Mouse (Mus musculus) neural tube, embryonic 11.5 days (tissue): ENCODE data around the gene Timm9. TPM values are rescaled to one million over a fixed set of nuclear protein-coding genes. Genes with fewer than 3 reads are reported as not detected.

Experiments used
- ATAC-seq: fragments of 200-750 bp; cut with Nextera tagmentation; 2 replicates; pipeline ENCODE4 v1.8.0; 2017; ENCODE audit warnings: moderate number of reproducible peaks, mild to moderate bottlenecking, moderate TSS enrichment, moderate library complexity; ENCODE audit not compliant: insufficient read depth, low FRiP score, low TSS enrichment
- DNase-seq: peaks from one replicate; pipeline ENCODE4 v3.0.0-alpha.2; 2015; ENCODE audit warnings: low spot score
- H3K27ac ChIP-seq: fragments of 300-500 bp; sonication (generic); 2 replicates; pipeline ENCODE4 v1.5.1; 2014; ENCODE audit warnings: low read depth, mild to moderate bottlenecking, low read length
- H3K27me3 ChIP-seq: fragments of 300-500 bp; sonication (generic); 2 replicates; pipeline ENCODE4 v1.6.1; 2014; ENCODE audit warnings: mild to moderate bottlenecking, low read length, mixed read lengths; ENCODE audit not compliant: control insufficient read depth, insufficient read depth
- H3K36me3 ChIP-seq: fragments of 300-500 bp; sonication (generic); 2 replicates; pipeline ENCODE4 v1.6.1; 2014; ENCODE audit warnings: mild to moderate bottlenecking, low read length, moderate library complexity, mixed read lengths; ENCODE audit not compliant: control insufficient read depth, insufficient read depth
- H3K4me1 ChIP-seq: fragments of 300-500 bp; sonication (generic); 2 replicates; pipeline ENCODE4 v1.6.1; 2014; ENCODE audit warnings: low read length, mixed read lengths; ENCODE audit not compliant: control insufficient read depth, insufficient read depth
- H3K4me2 ChIP-seq: fragments of 300-500 bp; sonication (generic); 2 replicates; pipeline ENCODE4 v1.6.1; 2014; ENCODE audit warnings: low read depth, mild to moderate bottlenecking, moderate library complexity
- H3K4me3 ChIP-seq: fragments of 300-500 bp; sonication (generic); 2 replicates; pipeline ENCODE4 v1.5.1; 2014; ENCODE audit warnings: low read depth, low read length
- H3K9ac ChIP-seq: fragments of 300-500 bp; sonication (generic); 2 replicates; pipeline ENCODE4 v1.6.1; 2014; ENCODE audit warnings: mild to moderate bottlenecking, low read length
- H3K9me3 ChIP-seq: fragments of 300-500 bp; sonication (generic); 2 replicates; pipeline ENCODE4 v1.6.1; 2016; ENCODE audit warnings: low read length; ENCODE audit not compliant: control insufficient read depth
- WGBS: fragments of 180-500 bp; shearing (Covaris S2); extraction: QIAGEN DNeasy Blood & Tissue Kit; methylation state at CpG from one replicate; pipeline ENCODE4 v1.1.7; 2014; 5-methylcytosine and 5-hydroxymethylcytosine counted together
- polyA plus RNA-seq: library from polyadenylated mRNA; unstranded; fragments of >200 nt; fragmentation: Nextera tagmentation; extraction: Ambion mirVana; gene quantifications from 2 replicates; pipeline ENCODE4 v1.2.1, GENCODE M21; 2014

Gene Timm9
- polyA plus RNA-seq, 1 experiment from 2014 or later: 68.5 TPM

DNA sequence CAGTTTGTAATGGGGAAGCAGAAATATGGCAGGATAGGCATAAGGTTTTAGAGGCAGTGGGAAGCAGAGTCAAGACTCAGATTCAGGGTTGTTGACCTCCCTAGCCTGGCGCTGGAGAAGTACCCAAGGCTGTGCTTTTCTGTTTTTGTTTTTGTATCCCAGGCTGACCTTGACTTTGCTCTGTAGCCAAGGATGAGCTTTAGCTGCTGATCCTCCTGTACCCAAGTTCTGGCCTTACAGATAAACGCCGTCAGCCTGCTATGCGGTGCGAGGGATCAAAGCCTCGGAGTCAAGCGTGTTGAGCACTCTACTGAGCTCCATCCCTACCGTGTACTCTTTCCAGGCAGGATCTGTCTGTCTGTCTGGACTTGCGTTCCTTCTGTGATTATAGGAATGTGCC, 12.3 kb upstream of the Timm9 start:
- WGBS: 94% methylated on average over 9 of the region's 9 CpGs
- Histone ChIP-seq H3K9me3 (no peaks in the 10 kb centered on the region), H3K4me3 (no peak overlapping the region), H3K4me1 (no peaks in the 10 kb centered on the region), H3K4me2 (no peak overlapping the region), H3K36me3 (peaks cover 13% of the 10 kb centered on the region), H3K27me3 (no peaks in the 10 kb centered on the region), H3K27ac (no peak overlapping the region), H3K9ac (no peak overlapping the region)
- DNase-seq: no peak
- ATAC-seq: no peak

DNA sequence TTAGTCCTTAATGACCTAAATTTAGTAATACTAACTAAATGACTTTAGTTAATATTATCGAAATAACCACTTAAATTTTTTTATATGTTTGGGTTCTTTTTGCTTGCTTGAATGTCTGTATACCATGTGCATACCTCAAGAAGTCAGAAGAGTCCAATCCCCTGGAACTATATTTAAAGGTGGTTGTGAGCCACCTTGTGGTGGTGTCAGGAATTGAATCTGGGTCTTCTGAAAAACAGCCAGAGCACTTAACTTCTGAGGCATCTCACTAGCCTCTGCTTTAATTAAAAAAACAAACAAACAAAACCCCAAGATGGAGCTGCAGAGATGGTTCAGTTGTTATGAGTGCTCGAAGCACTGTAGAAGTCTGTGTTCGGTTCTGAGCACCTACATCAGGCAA, 11.2 kb upstream of the Timm9 start:
- 88% methylated on average over 3 of the region's 3 CpGs for whole genome bisulfite sequencing
- H3K4me3 ChIP-seq: no peak overlapping the region

DNA sequence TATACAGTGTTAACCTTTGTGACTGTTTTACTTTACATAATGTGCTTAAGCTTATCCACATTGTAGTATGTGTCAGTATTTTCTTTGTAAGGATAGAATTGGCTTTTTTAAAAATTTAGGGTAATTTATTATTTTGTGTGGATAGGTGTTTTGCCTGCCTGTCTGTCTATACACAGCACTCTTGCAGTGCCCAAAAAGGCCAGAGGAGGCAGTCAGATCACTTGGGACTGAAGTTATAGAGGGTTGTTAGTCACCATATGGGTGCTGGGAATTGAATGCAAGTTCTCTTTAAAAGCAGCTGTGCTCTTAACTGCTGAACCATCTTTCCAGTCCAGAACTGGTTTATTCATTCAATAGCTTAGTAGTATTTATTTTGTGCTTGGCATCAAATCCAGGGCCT, 4.7 kb upstream of the Timm9 start:
- Histone ChIP-seq H3K4me3 (no peak overlapping the region), H3K36me3 (peaks cover 8% of the 10 kb centered on the region), H3K4me2 (no peak overlapping the region), H3K27me3 (no peaks in the 10 kb centered on the region), H3K9ac (no peak overlapping the region), H3K9me3 (no peaks in the 10 kb centered on the region), H3K27ac (no peak overlapping the region), H3K4me1 (peaks cover 7% of the 10 kb centered on the region)
- no peak for ATAC-seq
- DNase-seq: no peak

More for the DNA sequence above, 11.2 kb upstream of the Timm9 start:
- Histone ChIP-seq H3K36me3 (peaks cover 11% of the 10 kb centered on the region), H3K9me3 (no peaks in the 10 kb centered on the region), H3K27me3 (no peaks in the 10 kb centered on the region), H3K4me2 (no peak overlapping the region), H3K4me1 (no peaks in the 10 kb centered on the region), H3K9ac (no peak overlapping the region), H3K27ac (no peak overlapping the region)
- peak; percentile 38 for DNase-seq
- ATAC-seq: no peak

DNA sequence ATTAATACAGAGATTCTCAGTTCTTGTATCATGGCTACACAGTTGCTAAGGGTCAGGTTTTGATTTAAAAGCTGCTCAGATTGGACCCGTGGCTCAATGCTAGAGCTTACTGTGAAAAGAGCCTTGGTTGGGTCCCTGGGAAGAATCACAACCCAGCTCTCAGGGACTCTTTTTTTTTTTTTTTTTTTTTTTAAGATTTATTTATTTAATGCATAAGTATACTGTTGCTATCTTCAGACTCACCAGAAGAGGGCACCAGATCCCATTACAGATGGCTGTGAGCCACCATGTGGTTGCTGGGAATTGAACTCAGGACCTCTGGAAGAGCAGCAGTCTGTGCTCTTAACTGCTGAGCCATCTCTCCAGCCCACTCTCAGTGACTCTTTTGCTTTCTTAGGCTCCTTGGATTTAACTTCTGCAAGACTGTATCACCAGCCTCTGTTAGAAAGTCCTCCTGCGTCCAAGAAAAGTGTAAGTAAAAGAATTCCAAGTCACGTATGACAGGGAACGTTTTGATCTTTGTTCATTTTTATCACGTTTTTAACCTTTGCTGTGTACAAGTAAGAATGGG, 2.9 kb upstream of the Timm9 start:
- WGBS: 81% methylated on average over 5 of the region's 5 CpGs
- Histone ChIP-seq H3K27ac (no peak overlapping the region), H3K9me3 (no peaks in the 10 kb centered on the region), H3K4me3 (no peak overlapping the region), H3K36me3 (peaks cover 8% of the 10 kb centered on the region), H3K27me3 (no peaks in the 10 kb centered on the region), H3K9ac (no peak overlapping the region), H3K4me1 (peaks cover 7% of the 10 kb centered on the region), H3K4me2 (no peak overlapping the region)
- DNase-seq (no peak), ATAC-seq (no peak)

DNA sequence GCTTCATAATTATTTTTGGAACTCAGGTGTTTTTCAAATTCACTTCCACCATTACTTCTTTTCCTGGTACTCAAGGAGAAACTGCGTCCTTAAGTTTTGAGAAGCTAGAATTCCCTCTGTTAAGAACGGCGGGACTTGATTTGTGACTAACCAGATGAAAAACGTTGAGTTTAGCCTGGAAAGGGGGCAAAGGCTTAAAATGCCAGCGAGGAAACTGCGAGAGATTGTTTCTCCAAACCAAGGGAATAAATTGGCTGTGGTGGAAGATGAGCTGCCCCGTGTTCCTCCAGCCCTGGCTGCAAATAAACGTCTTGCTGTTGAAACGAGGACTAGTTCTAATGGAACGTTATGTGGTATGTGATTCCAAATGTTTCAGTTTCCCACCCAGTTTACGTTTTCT, 1.2 kb upstream of the Timm9 start:
- DNase-seq (no peak), ATAC-seq (no peak)
- H3K9me3 ChIP-seq: no peaks in the 10 kb centered on the region
- peak overlapping the region; percentile 44 for H3K9ac ChIP-seq
- H3K4me3 ChIP-seq: peak overlapping the region; percentile 89
- H3K36me3 ChIP-seq: peaks cover 8% of the 10 kb centered on the region
- H3K27me3 ChIP-seq: no peaks in the 10 kb centered on the region
- H3K4me1 ChIP-seq: peaks cover 7% of the 10 kb centered on the region
- no peak overlapping the region for H3K27ac ChIP-seq
- 13% methylated on average over 11 of the region's 11 CpGs for WGBS
- peak overlapping the region; percentile 79 for H3K4me2 ChIP-seq

DNA sequence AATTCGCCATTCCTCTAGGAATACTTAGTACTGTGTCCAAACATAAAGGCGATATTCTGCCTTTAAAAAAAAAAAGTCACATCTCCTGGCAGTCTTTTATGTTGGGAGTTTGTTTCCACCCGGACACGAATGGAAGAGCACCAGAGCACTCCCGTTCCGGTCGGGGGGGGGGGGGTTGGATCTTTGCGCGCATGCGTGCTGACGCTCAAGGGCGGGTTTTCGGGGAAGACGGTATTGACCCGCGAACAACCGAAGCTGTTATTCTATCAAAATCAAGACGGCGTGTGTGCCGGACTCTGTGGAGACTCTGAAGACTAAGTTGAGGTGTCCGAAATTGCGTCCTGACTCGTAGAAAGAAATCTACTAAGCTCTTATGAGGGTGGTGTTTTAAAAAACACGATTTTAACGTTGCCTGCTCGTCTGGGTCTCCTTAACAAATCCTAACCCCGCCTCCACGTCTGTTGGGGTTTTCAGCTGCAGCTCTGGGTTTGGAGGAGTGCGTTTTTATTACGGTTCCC, 549 bp upstream of the Timm9 start:
- peak overlapping the region; percentile 79 for H3K4me2 ChIP-seq
- peak overlapping the region; percentile 56; the same call in 1 of the 2 replicates for H3K27ac ChIP-seq
- peaks cover 7% of the 10 kb centered on the region for H3K4me1 ChIP-seq
- peaks cover 6% of the 10 kb centered on the region for H3K36me3 ChIP-seq
- WGBS: under 1% methylated on average over 30 of the region's 30 CpGs
- H3K9ac ChIP-seq: peak overlapping the region; percentile 89
- H3K9me3 ChIP-seq: no peaks in the 10 kb centered on the region
- ATAC-seq (peak; percentile 82), DNase-seq (peak; percentile 92)
- H3K27me3 ChIP-seq: no peaks in the 10 kb centered on the region
- H3K4me3 ChIP-seq: peak overlapping the region; percentile 89

DNA sequence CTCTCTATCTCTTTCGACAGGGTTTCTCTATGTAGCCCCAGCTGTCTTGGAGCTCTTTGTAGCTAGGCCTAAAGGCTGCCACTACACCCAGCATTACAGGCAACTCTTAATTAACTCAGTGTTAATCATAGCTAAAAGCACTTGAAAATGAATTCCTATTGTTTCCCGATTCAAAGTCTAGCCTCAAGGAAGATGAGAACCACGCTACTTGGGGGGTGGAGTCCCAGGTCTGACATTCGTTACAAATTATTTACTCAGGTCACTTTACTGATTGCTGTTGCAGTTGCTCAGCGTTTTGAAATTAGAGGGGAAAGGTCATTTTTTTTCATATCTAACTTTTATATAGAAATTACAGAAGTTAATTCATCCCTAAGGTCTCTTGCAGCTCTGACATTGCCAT, 903 bp downstream of the Timm9 start:
- DNase-seq (no peak), ATAC-seq (no peak)
- H3K9ac ChIP-seq: no peak overlapping the region
- H3K27ac ChIP-seq: no peak overlapping the region
- H3K27me3 ChIP-seq: no peaks in the 10 kb centered on the region
- peak overlapping the region; percentile 89; the same call in 1 of the 2 replicates for H3K4me3 ChIP-seq
- WGBS: 53% methylated on average over 5 of the region's 5 CpGs
- peak overlapping the region; percentile 79 for H3K4me2 ChIP-seq
- peaks cover 7% of the 10 kb centered on the region for H3K4me1 ChIP-seq
- H3K9me3 ChIP-seq: no peaks in the 10 kb centered on the region
- H3K36me3 ChIP-seq: peaks cover 2% of the 10 kb centered on the region; the same call in 1 of the 2 replicates

DNA sequence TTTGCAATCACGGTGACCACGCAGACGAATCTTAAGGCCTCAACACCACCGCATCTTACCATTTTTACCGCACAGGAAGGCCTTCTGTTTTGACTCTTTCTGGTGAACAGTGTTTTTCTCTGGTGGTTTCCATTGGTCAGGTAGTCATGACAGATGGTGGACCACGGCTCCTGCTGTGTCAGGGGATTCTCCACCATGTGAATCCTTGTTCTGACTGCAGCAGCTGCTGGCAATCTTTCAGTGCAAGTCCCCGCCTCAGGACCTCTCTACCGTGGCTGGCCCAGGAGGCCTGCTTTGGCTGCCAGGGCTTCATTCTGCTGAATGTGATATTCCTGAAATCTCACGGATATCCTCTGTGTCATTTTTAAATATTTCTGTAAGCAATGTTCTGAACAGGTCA, 13.2 kb downstream of the Timm9 start:
- Histone ChIP-seq H3K4me2 (no peak overlapping the region), H3K27ac (no peak overlapping the region), H3K27me3 (no peaks in the 10 kb centered on the region), H3K4me3 (no peak overlapping the region), H3K9me3 (no peaks in the 10 kb centered on the region), H3K36me3 (peaks cover 2% of the 10 kb centered on the region), H3K9ac (no peak overlapping the region), H3K4me1 (no peaks in the 10 kb centered on the region)
- WGBS: 90% methylated on average over 9 of the region's 9 CpGs
- no peak for ATAC-seq
- DNase-seq: no peak

DNA sequence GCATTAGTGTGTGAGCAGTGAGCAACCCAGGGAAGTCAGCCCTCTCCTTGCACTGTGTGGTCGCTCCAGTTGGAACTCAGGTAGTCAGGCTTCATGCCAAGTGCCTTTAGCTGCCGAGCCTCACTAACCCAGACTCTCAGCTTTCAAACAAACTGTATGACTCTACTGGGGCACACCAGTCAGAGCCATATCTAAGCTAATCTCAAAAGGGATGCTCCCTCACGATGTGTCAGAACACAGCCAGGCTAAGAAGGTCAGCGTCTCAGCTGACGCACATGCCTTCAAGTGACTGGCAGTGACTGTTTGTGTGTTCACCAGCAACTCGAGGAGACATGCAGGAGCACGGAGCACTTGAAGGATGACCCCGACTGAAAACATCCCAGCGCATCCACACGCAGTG, 13.8 kb downstream of the Timm9 start:
- DNase-seq: no peak
- no peak for ATAC-seq
- 94% methylated on average over 10 of the region's 10 CpGs for WGBS
- Histone ChIP-seq H3K36me3 (peaks cover 2% of the 10 kb centered on the region), H3K4me2 (no peak overlapping the region), H3K4me3 (no peak overlapping the region), H3K27me3 (no peaks in the 10 kb centered on the region), H3K9ac (no peak overlapping the region), H3K9me3 (no peaks in the 10 kb centered on the region), H3K4me1 (no peaks in the 10 kb centered on the region), H3K27ac (no peak overlapping the region)
